Mouse (Mus musculus): ENCODE results near the gene C3. TPM values are rescaled to one million over a fixed set of nuclear protein-coding genes. Genes with fewer than 3 reads are reported as not detected.

C3 gene
- polyA plus RNA-seq, 1 experiment from 2014 or later: 0.18 TPM

GRCm38 (mm10) chr17:57230728-57231125, 2.8 kb upstream of the C3 start:
- Histone ChIP-seq H3K4me2 (no peak overlapping the region), H3K9me3 (replicated peaks) (no peaks in the 10 kb centered on the region), H3K4me3 (no peak overlapping the region), H3K9ac (no peak overlapping the region), H3K36me3 (ENCODE audit: poor library complexity, severe bottlenecking) (peaks cover 15% of the 10 kb centered on the region), H3K4me1 (no peaks in the 10 kb centered on the region), H3K27ac (no peak overlapping the region), H3K27me3 (no peaks in the 10 kb centered on the region)
- ATAC-seq: no peak
- 74% methylated on average over 6 of the region's 6 CpGs for WGBS

DNA sequence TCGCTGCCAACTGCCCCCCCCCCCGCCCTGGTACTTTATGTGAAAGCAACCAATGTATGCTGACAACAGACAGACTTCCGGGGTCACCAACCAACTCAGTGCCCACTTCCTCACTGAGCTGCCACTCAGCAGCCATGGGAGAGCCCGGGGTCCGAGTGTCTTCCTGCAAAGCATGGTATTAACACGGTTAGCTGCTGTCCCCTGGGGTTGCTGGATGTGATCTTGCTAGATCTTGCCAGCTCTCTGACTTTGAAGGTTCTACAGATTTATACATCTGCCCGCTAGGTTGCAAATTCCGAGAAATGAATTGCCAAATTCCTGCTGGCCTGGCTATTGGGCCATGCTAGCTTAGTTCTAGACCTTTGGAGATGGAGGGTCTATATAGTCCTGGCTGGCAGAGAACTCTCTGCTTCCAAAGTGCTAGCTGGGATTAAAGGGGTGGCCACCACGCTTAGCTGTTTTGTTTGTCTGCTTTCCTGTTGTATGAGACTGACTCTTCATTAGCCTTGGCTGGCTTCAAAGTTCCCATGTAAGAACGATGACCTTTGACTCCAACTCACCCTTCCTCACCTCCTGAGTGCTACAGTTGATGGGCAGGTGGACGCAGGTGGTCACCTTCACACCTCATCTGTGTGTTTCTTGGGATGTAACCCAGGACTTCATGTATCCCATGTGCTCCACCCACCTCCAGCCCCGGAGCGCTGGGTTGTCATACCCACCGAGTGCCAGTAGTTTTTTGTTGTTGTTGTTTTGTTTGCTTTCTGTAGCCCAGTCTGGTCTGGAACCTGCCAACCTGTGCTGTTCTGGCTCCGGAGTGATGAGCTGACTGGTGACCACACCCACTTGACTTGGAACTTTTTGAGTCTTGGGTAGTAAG, 2.2 kb upstream of the C3 start:
- Histone ChIP-seq H3K4me1 (no peaks in the 10 kb centered on the region), H3K27ac (no peak overlapping the region), H3K9ac (no peak overlapping the region), H3K9me3 (replicated peaks) (no peaks in the 10 kb centered on the region), H3K4me2 (no peak overlapping the region), H3K27me3 (no peaks in the 10 kb centered on the region), H3K36me3 (ENCODE audit: poor library complexity, severe bottlenecking) (peaks cover 12% of the 10 kb centered on the region; the same call in 1 of the 2 replicates), H3K4me3 (no peak overlapping the region)
- ATAC-seq: no peak
- 78% methylated on average over 15 of the region's 15 CpGs for WGBS

DNA sequence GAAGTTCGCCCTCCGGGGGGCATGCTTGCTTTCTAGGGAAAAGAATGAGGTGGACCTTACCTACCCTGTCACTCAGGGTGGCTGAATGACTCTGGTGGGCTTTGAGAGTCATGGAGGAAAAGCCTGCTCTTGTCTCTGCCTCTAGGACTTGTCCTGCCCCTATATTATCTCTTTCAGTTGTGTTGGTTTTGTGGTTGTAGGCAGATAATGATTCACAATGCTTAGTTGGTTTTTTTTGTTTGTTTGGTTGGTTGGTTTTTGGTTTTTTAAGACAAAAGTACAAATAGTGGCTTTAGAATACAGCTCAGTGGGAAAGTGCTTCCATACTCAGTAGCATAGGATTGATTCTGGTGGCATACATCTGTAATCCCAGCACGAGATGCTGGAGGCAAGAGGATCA, 937 bp upstream of the C3 start:
- H3K4me1 ChIP-seq: no peaks in the 10 kb centered on the region
- H3K4me3 ChIP-seq: no peak overlapping the region
- no peaks in the 10 kb centered on the region for H3K36me3 ChIP-seq (ENCODE audit: poor library complexity, severe bottlenecking)
- no peak overlapping the region for H3K4me2 ChIP-seq
- H3K27me3 ChIP-seq: no peaks in the 10 kb centered on the region
- ATAC-seq: no peak
- H3K9ac ChIP-seq: no peak overlapping the region
- no peaks in the 10 kb centered on the region for H3K9me3 ChIP-seq (replicated peaks)
- H3K27ac ChIP-seq: no peak overlapping the region
- 77% methylated on average over 3 of the region's 3 CpGs for WGBS

- Histone ChIP-seq H3K4me3 (no peak overlapping the region), H3K4me2 (no peak overlapping the region), H3K36me3 (ENCODE audit: poor library complexity, severe bottlenecking) (no peaks in the 10 kb centered on the region), H3K27me3 (no peaks in the 10 kb centered on the region), H3K27ac (no peak overlapping the region), H3K9me3 (replicated peaks) (no peaks in the 10 kb centered on the region), H3K4me1 (no peaks in the 10 kb centered on the region), H3K9ac (no peak overlapping the region)
- no peak for ATAC-seq
- 89% methylated on average over 2 of the region's 2 CpGs for WGBS
Observed at GRCm38 (mm10) chr17:57227468-57227867, 468 bp downstream of the C3 start.

DNA sequence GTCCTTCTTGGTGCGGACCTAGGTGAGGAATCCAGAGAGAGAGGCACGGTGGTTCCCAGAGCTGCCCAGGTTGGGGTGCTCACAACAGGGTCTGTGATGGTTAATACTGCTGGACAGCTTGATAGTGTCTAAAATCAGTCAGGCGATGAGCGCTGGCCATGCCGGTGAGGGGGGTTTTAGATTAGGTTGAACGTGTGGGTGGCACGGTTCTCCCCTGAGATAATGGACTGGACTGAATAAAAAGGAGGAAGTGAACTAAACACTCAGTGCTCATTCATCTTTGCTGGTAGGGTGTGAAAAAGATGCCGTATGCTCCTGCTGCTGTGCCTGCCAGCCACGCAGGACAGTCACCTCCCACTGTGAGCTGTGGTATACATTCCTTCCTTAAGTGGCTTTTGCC, 4.6 kb downstream of the C3 start:
- Histone ChIP-seq H3K36me3 (ENCODE audit: poor library complexity, severe bottlenecking) (no peaks in the 10 kb centered on the region), H3K9me3 (replicated peaks) (no peaks in the 10 kb centered on the region), H3K27me3 (no peaks in the 10 kb centered on the region), H3K4me3 (no peak overlapping the region), H3K4me1 (no peaks in the 10 kb centered on the region), H3K27ac (no peak overlapping the region), H3K4me2 (no peak overlapping the region), H3K9ac (no peak overlapping the region)
- WGBS: 85% methylated on average over 9 of the region's 9 CpGs
- no peak for ATAC-seq

DNA sequence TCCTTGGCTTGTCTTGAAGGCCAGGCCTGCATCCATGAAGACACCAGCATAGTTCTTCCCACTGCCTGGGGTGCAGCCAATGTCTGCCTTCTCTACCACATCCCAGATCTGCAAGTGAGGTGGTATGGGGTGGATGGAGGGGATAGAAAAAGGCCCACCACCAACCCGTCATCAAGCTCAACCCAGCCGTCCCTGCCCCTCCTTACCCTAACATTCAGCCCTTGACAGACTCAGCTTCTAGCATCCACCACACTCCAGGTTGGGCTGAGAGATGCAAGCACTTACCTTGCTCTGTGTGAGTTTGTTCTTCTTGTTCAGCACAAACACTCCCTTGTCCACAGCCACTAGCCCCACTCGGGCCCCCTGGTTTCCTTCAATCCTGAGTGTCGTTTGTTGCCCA, 6.0 kb downstream of the C3 start:
- Histone ChIP-seq H3K27ac (no peak overlapping the region), H3K36me3 (ENCODE audit: poor library complexity, severe bottlenecking) (no peaks in the 10 kb centered on the region), H3K4me1 (no peaks in the 10 kb centered on the region), H3K9me3 (replicated peaks) (no peaks in the 10 kb centered on the region), H3K27me3 (0 out of 2 replicates have a peak, but pooled peaks cover 3% of the 10 kb centered on the region), H3K4me3 (no peak overlapping the region), H3K4me2 (no peak overlapping the region), H3K9ac (no peak overlapping the region)
- 88% methylated on average over 4 of the region's 4 CpGs for WGBS
- ATAC-seq: no peak

DNA sequence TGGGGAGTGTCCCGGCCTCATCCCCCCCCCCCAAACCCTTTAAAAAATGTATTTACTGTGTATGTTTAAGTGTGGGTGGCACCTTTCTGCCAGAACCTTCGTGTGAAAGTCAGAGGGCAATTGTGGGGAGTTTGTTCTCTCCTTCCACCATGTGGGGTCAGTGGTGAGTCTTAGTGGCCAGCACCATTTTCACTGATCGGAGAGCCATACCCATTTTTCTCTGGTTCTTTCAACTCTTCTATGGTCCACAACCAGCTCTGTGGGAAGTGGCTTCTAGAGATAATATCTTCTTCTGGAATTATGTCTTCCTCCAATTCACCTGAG, 8.1 kb downstream of the C3 start:
- Histone ChIP-seq H3K4me1 (no peaks in the 10 kb centered on the region), H3K4me3 (no peak overlapping the region), H3K27ac (no peak overlapping the region), H3K4me2 (no peak overlapping the region), H3K27me3 (0 out of 2 replicates have a peak, but pooled peaks cover 3% of the 10 kb centered on the region), H3K9ac (no peak overlapping the region), H3K9me3 (replicated peaks) (no peaks in the 10 kb centered on the region), H3K36me3 (ENCODE audit: poor library complexity, severe bottlenecking) (no peaks in the 10 kb centered on the region)
- 18% methylated on average over 3 of the region's 3 CpGs for WGBS
- no peak for ATAC-seq

DNA sequence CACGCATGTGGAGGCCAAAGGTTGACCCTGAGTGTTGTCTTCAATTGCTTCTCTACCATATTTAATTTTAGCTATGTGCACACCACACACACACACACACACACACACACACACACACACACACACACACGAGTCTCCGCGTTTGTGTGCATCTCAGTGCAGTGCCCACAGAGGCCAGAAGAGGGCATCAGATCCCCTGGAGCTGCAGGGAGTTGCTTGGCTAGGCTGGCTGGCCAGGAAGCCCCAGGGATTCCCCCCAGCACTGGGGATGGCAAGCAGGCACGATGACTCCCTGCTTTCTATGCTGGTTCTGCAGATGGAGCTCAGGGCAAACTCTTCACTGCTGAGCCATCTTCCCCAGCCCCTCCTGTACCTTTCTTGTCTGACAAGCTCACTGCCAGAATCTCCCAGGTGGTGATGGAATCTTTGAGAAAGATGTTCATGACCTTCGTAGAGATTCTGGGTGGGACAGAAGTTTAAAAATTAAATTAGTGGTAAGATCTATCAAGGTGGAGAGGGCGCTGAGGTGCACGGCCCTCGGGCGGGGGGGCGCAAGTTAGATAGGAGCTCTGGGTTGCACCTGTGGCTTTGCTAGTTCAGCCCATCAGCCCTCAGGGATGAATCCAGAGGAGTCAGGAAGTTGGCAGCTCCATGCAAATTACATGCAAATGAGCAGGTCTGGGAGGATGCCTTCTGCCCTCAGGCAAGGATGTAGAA, 8.6 kb downstream of the C3 start:
- H3K4me1 ChIP-seq: no peaks in the 10 kb centered on the region
- H3K27ac ChIP-seq: no peak overlapping the region
- no peak overlapping the region for H3K9ac ChIP-seq
- WGBS: 16% methylated on average over 11 of the region's 11 CpGs
- ATAC-seq: peak; percentile 52; the same call in 1 of the 2 replicates
- no peaks in the 10 kb centered on the region for H3K9me3 ChIP-seq (replicated peaks)
- H3K4me2 ChIP-seq: no peak overlapping the region
- H3K27me3 ChIP-seq: 0 out of 2 replicates have a peak, but pooled peaks cover 3% of the 10 kb centered on the region
- no peaks in the 10 kb centered on the region for H3K36me3 ChIP-seq (ENCODE audit: poor library complexity, severe bottlenecking)
- H3K4me3 ChIP-seq: no peak overlapping the region

DNA sequence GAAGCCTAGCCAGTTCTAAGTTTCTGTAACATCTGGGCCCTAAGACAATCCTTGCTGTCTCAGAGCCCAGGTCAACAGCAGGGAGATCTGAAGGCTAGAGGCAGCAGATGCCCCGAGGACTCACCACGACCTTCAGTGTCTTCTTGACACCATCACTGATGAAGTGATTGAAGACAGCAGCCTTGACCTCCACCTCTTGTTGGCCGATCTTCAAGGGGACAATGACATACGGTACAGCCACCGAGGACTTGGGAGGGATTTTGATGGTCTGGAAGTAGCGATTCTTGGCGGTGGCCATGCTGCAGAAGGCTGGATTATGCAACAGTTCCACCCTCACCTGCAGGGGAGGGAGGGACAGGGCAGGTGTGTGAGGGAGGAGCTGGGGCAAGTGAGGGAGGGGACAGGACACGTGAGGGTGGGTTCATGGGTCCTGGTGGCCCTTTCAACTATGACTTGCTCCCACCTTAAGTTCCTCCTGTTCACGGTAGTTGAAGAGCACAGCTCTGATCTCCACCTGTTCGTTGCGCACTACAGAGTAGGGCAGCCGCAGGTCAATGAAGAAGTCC, 9.5 kb downstream of the C3 start:
- no peak overlapping the region for H3K4me2 ChIP-seq
- no peak overlapping the region for H3K4me3 ChIP-seq
- no peak for ATAC-seq
- no peaks in the 10 kb centered on the region for H3K4me1 ChIP-seq
- no peak overlapping the region for H3K27ac ChIP-seq
- no peaks in the 10 kb centered on the region for H3K9me3 ChIP-seq (replicated peaks)
- 0 out of 2 replicates have a peak, but pooled peaks cover 3% of the 10 kb centered on the region for H3K27me3 ChIP-seq
- 81% methylated on average over 12 of the region's 12 CpGs for WGBS
- H3K36me3 ChIP-seq (ENCODE audit: poor library complexity, severe bottlenecking): no peaks in the 10 kb centered on the region
- H3K9ac ChIP-seq: no peak overlapping the region

DNA sequence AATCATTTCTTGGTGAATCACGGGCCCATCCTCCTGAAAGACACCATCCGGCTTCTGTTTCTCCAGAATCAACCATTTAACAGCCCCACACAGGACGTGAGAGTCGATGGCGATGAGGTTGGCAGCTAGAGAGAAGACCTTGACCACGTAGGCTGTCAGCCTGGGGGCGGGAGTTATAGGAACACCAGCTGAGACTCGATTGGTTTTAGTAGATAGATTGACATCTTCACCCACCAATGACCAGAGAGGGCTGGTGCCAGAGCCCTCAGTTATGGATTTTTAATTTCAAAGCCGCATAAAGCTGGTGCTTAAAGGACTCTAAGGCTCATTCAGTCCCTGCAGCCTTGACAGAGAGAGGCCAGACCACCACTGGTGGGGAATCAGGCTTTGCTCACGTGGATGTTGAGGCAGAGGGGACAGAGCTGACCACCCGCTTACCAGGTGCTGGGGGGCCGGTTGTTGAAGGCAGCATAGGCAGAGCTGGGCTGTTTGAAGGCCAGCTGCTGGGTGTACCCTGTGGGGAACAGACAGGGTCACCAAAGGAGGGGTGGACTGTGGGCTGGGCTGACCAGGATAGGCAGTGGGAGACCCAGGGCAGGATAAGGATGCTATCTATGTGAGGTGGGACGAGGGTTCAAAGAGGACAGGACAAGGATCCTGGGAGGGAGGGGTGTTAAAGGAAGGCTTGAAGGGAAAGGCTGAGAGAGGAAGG, 13.1 kb downstream of the C3 start:
- Histone ChIP-seq H3K4me1 (no peaks in the 10 kb centered on the region), H3K9ac (no peak overlapping the region), H3K4me2 (0 out of 2 replicates have a peak overlapping the region, but pooled peaks have one; percentile 2), H3K4me3 (no peak overlapping the region), H3K36me3 (ENCODE audit: poor library complexity, severe bottlenecking) (no peaks in the 10 kb centered on the region), H3K27ac (no peak overlapping the region), H3K27me3 (0 out of 2 replicates have a peak, but pooled peaks cover 3% of the 10 kb centered on the region), H3K9me3 (replicated peaks) (no peaks in the 10 kb centered on the region)
- 50% methylated on average over 13 of the region's 13 CpGs for WGBS
- ATAC-seq: peak; percentile 71

- Histone ChIP-seq H3K27me3 (no peaks in the 10 kb centered on the region), H3K4me3 (no peak overlapping the region), H3K9ac (no peak overlapping the region), H3K9me3 (replicated peaks) (no peaks in the 10 kb centered on the region), H3K4me1 (no peaks in the 10 kb centered on the region), H3K27ac (no peak overlapping the region), H3K36me3 (ENCODE audit: poor library complexity, severe bottlenecking) (no peaks in the 10 kb centered on the region), H3K4me2 (no peak overlapping the region)
- no peak for ATAC-seq
- WGBS: 68% methylated on average over 9 of the region's 9 CpGs
Observed at GRCm38 (mm10) chr17:57211501-57211900, 16.4 kb downstream of the C3 start.

DNA sequence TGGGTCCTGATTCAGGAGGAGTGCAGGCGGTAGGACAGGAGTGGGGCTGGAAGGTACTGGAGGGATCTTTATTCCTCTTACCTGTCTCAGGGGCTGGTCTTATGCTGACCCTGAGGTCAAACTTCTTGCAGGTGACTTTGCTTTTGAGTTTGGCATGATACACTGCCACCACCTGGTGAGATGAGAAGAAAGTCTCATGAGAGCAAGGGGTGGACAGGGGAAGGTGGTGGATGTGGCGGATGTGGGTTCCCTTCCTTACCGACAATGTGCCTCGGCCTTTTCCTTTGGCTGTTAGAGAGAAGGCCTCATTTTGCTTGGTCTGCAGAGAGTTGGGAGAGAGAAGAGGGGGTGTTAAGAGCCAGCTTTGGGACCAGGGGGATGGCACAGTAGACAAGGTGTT, 18.6 kb downstream of the C3 start:
- 86% methylated on average over 4 of the region's 4 CpGs for WGBS
- ATAC-seq: no peak
- no peak overlapping the region for H3K4me3 ChIP-seq
- no peak overlapping the region for H3K9ac ChIP-seq
- no peaks in the 10 kb centered on the region for H3K27me3 ChIP-seq
- no peak overlapping the region for H3K4me2 ChIP-seq
- no peaks in the 10 kb centered on the region for H3K36me3 ChIP-seq (ENCODE audit: poor library complexity, severe bottlenecking)
- H3K4me1 ChIP-seq: no peaks in the 10 kb centered on the region
- H3K27ac ChIP-seq: no peak overlapping the region
- H3K9me3 ChIP-seq (replicated peaks): no peaks in the 10 kb centered on the region
